Mouse (Mus musculus): ENCODE results near the gene Mpp2. TPM values are rescaled to one million over a fixed set of nuclear protein-coding genes. Genes with fewer than 3 reads are reported as not detected.

The Mpp2 gene
- polyA plus RNA-seq, 1 experiment, result 1.2 TPM

DNA sequence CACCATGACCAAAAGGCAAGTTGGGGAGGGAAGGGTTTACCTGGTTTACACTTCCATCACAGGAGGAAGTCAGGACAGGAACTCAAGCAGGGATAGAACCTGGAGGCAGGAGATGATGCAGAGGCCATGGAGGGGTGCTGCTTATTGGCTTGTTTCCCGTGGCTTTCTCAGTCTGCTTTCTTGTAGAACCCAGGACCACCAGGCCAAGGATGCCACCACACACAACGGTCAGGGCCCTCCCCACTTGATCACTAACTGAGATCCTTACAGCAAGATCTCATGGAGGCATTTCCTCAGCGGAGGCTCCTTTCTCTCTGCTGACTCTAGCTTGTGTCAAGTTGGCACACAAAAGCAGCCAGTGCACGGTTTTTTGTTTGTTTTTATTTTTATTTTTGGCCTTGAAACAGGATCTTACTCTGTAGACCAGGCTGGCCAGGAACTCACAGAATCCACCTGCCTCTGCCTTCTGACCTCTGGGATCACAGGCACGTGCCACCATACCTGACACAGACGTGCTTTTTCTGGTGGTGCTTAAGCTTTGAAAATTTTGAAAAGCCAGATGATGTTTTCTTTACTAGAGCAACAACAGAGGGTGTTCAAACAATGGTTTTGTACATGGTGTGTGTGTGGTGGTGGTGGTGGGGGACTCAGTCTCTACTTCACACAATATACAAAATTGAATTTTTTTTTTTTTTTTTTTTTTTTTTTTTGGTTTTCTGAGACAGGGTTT lies 60.1 kb downstream of the Mpp2 start, which contains the start of gene Mpp3:
Gene Mpp3, minus strand, starts transcription at position 375 of the 730 bp plus-strand sequence.
- H3K36me3 ChIP-seq (ENCODE audit: control insufficient read depth, insufficient read depth, low read length), result no peaks in the 10 kb centered on the region
- peaks cover 10% of the 10 kb centered on the region for H3K4me1 ChIP-seq (ENCODE audit: control insufficient read depth, insufficient read depth, low read length)
- no peak for TF ChIP-seq POLR2A (IDR thresholded peaks at IDR 0.05; ENCODE audit: control insufficient read depth, low read depth, low read length)
- TF ChIP-seq CTCF (IDR thresholded peaks at IDR 0.05; ENCODE audit: control insufficient read depth, insufficient read depth, insufficient replicate concordance, low read depth, low read length), result no peak
- H3K27me3 ChIP-seq (ENCODE audit: control insufficient read depth, insufficient read depth, low read length), result no peaks in the 10 kb centered on the region
- H3K4me3 ChIP-seq (ENCODE audit: control insufficient read depth, low read depth, low read length), result no peak within 1 kb of the TSS
- H3K27ac ChIP-seq (ENCODE audit: control insufficient read depth, insufficient read depth, low read depth, low read length), result peak within 1 kb of the TSS; percentile 50; the same call in 1 of the 2 replicates

DNA sequence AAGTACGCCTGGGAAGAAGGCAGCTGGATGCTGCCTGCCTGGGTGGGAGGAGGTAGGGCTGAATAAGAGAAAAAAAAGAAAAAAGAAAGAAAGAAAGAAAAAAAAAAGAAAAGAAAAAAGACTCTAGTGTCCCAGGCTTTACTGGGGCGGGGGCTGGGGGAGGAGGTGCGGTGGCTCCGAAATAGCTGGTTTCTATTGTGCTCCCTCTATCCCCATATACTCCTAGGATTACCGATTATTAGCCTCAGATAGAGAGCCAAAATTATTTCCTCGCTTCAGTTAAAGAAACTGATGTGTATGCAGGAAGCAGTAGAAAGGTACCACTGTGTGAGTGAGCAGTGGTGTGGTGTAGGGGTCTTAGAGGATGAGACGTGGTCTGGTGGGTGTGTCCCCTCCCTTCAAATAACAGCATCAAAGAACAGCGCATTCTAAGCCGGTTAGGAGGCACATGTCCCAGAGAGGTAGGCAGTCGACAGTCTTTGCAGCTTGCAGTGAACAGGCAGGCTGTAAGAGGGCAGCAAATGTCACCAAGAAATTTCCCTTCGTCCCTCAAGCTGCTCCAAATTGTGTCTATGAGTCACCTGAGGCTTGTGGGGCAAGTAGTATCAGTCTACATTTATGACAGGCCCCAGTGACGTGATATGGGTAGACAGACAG lies 60.8 kb downstream of the Mpp2 start:
- peak overlapping the region; percentile 17; the same call in 1 of the 2 replicates for H3K4me3 ChIP-seq (ENCODE audit: control insufficient read depth, low read depth, low read length)
- H3K27ac ChIP-seq (ENCODE audit: control insufficient read depth, insufficient read depth, low read depth, low read length), result peak overlapping the region; percentile 50; the same call in 1 of the 2 replicates
- no peaks in the 10 kb centered on the region for H3K27me3 ChIP-seq (ENCODE audit: control insufficient read depth, insufficient read depth, low read length)
- H3K36me3 ChIP-seq (ENCODE audit: control insufficient read depth, insufficient read depth, low read length), result no peaks in the 10 kb centered on the region
- TF ChIP-seq POLR2A (IDR thresholded peaks at IDR 0.05; ENCODE audit: control insufficient read depth, low read depth, low read length) (no peak), CTCF (IDR thresholded peaks at IDR 0.05; ENCODE audit: control insufficient read depth, insufficient read depth, insufficient replicate concordance, low read depth, low read length) (no peak)
- H3K4me1 ChIP-seq (ENCODE audit: control insufficient read depth, insufficient read depth, low read length), result peaks cover 10% of the 10 kb centered on the region

DNA sequence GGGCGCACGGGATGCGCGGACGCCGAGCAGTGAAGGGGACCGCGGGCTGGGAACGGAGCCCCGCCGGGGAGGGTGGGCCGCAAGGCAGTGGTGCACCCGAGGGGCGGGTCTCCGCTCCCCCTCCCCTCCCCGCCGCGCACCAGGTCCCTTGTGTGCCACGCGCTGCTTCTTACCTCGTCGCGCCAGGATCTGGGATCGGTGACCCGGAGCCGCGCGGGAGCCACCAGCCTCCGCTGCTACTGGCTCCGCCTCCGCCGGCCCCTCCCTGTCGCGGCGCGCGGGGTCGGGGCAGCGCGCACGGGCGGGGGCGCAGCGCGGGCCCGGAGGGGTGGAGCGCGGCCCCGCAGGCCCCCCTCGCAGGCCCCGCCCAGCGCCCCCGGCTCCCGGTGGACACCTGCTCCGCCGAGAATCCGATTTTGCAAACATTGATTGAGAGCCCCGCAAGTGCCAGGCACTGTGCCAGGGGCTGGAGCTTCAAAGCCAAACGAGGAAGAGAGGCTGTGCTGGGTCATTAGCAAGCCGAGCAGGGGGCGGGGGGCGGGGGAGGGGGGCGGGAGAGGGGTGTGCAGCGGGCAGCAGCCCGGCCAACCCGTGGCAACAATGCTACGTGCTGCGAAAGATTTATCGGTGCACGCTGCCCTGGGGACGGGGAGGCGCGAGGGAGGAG lies 61.5 kb downstream of the Mpp2 start:
- Histone ChIP-seq H3K36me3 (ENCODE audit: control insufficient read depth, insufficient read depth, low read length) (no peaks in the 10 kb centered on the region), H3K4me3 (ENCODE audit: control insufficient read depth, low read depth, low read length) (peak overlapping the region; percentile 84), H3K27ac (ENCODE audit: control insufficient read depth, insufficient read depth, low read depth, low read length) (no peak overlapping the region), H3K27me3 (ENCODE audit: control insufficient read depth, insufficient read depth, low read length) (no peaks in the 10 kb centered on the region), H3K4me1 (ENCODE audit: control insufficient read depth, insufficient read depth, low read length) (peaks cover 10% of the 10 kb centered on the region)
- TF ChIP-seq CTCF (IDR thresholded peaks at IDR 0.05; ENCODE audit: control insufficient read depth, insufficient read depth, insufficient replicate concordance, low read depth, low read length), result no peak
- TF ChIP-seq POLR2A (IDR thresholded peaks at IDR 0.05; ENCODE audit: control insufficient read depth, low read depth, low read length), result no peak

DNA sequence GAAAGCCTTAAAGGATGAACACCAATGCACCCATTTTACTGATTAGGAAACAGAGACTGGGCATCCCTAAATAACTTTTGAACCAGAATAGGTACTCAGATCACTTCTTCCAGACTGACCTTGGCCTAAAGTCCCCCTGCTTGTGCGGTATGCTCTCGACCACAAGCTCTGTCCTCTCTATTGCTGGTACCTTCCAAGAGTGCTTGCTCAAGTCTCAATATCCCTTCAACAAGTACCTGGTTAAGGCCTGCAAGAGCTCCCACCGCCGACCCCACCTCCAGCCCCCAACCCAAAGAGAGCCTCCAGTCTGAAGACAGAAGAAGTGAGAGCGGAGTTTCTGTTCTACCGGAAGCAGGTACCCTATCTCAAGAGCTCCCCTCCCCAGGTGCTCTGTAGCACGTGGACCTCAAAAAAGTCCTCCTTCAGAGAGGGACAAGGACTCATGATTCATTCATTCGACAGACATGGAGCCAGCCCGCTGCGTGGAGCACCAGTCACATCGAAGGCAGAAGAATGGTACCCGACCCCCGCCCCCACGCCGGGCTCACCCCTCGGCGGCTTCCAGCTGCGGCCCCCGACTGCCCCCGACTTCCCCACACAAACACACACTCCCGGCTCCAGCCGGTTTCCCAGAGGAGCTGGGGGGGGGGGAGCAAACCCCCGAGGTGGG lies 62.2 kb downstream of the Mpp2 start:
- Histone ChIP-seq H3K36me3 (ENCODE audit: control insufficient read depth, insufficient read depth, low read length) (no peaks in the 10 kb centered on the region), H3K27me3 (ENCODE audit: control insufficient read depth, insufficient read depth, low read length) (no peaks in the 10 kb centered on the region), H3K4me1 (ENCODE audit: control insufficient read depth, insufficient read depth, low read length) (peaks cover 10% of the 10 kb centered on the region), H3K27ac (ENCODE audit: control insufficient read depth, insufficient read depth, low read depth, low read length) (no peak overlapping the region), H3K4me3 (ENCODE audit: control insufficient read depth, low read depth, low read length) (peak overlapping the region; percentile 84)
- TF ChIP-seq CTCF (IDR thresholded peaks at IDR 0.05; ENCODE audit: control insufficient read depth, insufficient read depth, insufficient replicate concordance, low read depth, low read length) (no peak), POLR2A (IDR thresholded peaks at IDR 0.05; ENCODE audit: control insufficient read depth, low read depth, low read length) (no peak)

DNA sequence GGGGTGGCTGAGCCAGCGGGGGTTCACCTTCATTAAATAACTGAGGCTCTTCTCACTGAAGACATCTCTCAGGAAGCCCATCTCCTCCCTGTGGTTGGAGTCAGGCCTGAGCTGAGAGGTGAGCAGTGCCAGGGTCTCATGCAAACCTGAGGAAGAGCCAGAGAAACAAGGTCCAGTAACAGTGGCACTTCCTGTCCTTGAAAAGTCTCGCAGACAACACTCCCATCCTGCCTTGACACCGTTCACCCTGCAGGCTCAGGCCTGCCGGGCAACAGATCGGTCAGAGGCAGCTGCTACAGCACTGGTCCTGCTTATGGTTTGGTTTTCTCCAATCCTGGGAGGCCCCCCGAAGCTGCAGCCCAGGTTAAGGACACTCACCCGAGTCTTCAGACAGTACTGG lies 63.0 kb downstream of the Mpp2 start:
- TF ChIP-seq POLR2A (IDR thresholded peaks at IDR 0.05; ENCODE audit: control insufficient read depth, low read depth, low read length) (no peak), CTCF (IDR thresholded peaks at IDR 0.05; ENCODE audit: control insufficient read depth, insufficient read depth, insufficient replicate concordance, low read depth, low read length) (no peak)
- H3K4me3 ChIP-seq (ENCODE audit: control insufficient read depth, low read depth, low read length), result no peak overlapping the region
- H3K36me3 ChIP-seq (ENCODE audit: control insufficient read depth, insufficient read depth, low read length), result no peaks in the 10 kb centered on the region
- no peaks in the 10 kb centered on the region for H3K27me3 ChIP-seq (ENCODE audit: control insufficient read depth, insufficient read depth, low read length)
- peaks cover 10% of the 10 kb centered on the region for H3K4me1 ChIP-seq (ENCODE audit: control insufficient read depth, insufficient read depth, low read length)
- H3K27ac ChIP-seq (ENCODE audit: control insufficient read depth, insufficient read depth, low read depth, low read length), result no peak overlapping the region

DNA sequence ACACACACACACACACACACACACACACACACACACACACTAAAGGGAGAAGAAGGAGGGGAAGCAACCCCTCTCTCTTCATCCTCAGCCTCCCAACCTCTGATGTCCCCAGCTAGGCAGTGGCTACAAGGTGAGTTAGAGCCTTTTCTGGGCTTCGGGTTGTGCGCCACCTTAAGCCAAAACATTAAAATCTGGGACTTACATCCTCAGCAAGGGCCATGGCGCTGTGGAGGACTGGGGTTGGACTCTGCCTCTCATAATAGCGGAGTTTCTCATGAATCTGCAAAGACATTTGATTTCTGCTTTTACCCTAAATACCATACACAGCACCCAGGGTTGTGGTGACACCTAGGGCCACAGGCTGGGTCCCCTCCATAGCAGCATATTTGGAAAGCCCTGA lies 63.4 kb downstream of the Mpp2 start:
- H3K4me1 ChIP-seq (ENCODE audit: control insufficient read depth, insufficient read depth, low read length), result peaks cover 10% of the 10 kb centered on the region
- no peaks in the 10 kb centered on the region for H3K36me3 ChIP-seq (ENCODE audit: control insufficient read depth, insufficient read depth, low read length)
- H3K27ac ChIP-seq (ENCODE audit: control insufficient read depth, insufficient read depth, low read depth, low read length), result no peak overlapping the region; the same call in 1 of the 2 replicates
- no peak overlapping the region for H3K4me3 ChIP-seq (ENCODE audit: control insufficient read depth, low read depth, low read length)
- TF ChIP-seq POLR2A (IDR thresholded peaks at IDR 0.05; ENCODE audit: control insufficient read depth, low read depth, low read length), result no peak
- TF ChIP-seq CTCF (IDR thresholded peaks at IDR 0.05; ENCODE audit: control insufficient read depth, insufficient read depth, insufficient replicate concordance, low read depth, low read length), result no peak
- H3K27me3 ChIP-seq (ENCODE audit: control insufficient read depth, insufficient read depth, low read length), result no peaks in the 10 kb centered on the region

Data from testis, adult 2 months (tissue).